Mouse (Mus musculus) kidney, adult 10 weeks (tissue): ENCODE data around the gene Trim63. TPM values are rescaled to one million over a fixed set of nuclear protein-coding genes. Genes with fewer than 3 reads are reported as not detected.

Source experiments
- polyA plus RNA-seq: library from polyadenylated mRNA; stranded (reverse); fragments of 350-450 nt; fragmentation: Illumina TruSeq; extraction: RNeasy Lipid Tissue Mini Kit (QIAGEN cat#74804); gene quantifications from one replicate; pipeline ENCODE4 v1.2.3, GENCODE M21; 2014; ENCODE audit warnings: low read depth, low replicate concordance

Gene Trim63
- 6.7 TPM for polyA plus RNA-seq

GRCm38 (mm10) chr4:134314876-134315275 is at the start of gene Trim63:
Trim63 (plus strand) TSS chr4:134315120.

GRCm38 (mm10) chr4:134287575-134288025 is 27.3 kb upstream of the Trim63 start, which contains the start of gene Pdik1l:
Pdik1l (minus strand) TSS chr4:134287895.

GRCm38 (mm10) chr4:134343071-134344031 is 28.4 kb downstream of the Trim63 start, which contains the start of gene Slc30a2:
Slc30a2 (plus strand) TSS chr4:134343181.

Other genes with a start within 250 kb of the Trim63 start
- 15.0 TPM for gene Cd52, start 220.0 kb upstream of the Trim63 start, polyA plus RNA-seq
- gene Ubxn11, start 212.6 kb upstream of the Trim63 start, polyA plus RNA-seq, result 0.53 TPM
- gene Sh3bgrl3, start 186.3 kb upstream of the Trim63 start, polyA plus RNA-seq, result 1.0 TPM
- gene Cep85, start 128.0 kb upstream of the Trim63 start, polyA plus RNA-seq, result 9.9 TPM
- not detected for gene Gm7534, start 112.1 kb upstream of the Trim63 start, polyA plus RNA-seq
- not detected for gene Catsper4, start 87.7 kb upstream of the Trim63 start, polyA plus RNA-seq
- gene Cnksr1, start 76.7 kb upstream of the Trim63 start, polyA plus RNA-seq, result 0.65 TPM
- gene E130218I03Rik, start 71.5 kb upstream of the Trim63 start, polyA plus RNA-seq, result not detected
- gene Zfp593, start 69.5 kb upstream of the Trim63 start, polyA plus RNA-seq, result not detected
- not detected for gene Gm30191, start 68.2 kb upstream of the Trim63 start, polyA plus RNA-seq
- not detected for gene Grrp1, start 61.0 kb upstream of the Trim63 start, polyA plus RNA-seq
- gene Pdik1l, start 27.2 kb upstream of the Trim63 start, polyA plus RNA-seq, result 16.7 TPM
- gene Slc30a2, start 28.1 kb downstream of the Trim63 start, polyA plus RNA-seq, result 9.1 TPM
- 0.08 TPM for gene Extl1, start 68.7 kb downstream of the Trim63 start, polyA plus RNA-seq
- gene Pafah2, start 81.2 kb downstream of the Trim63 start, polyA plus RNA-seq, result 47.8 TPM
- gene Stmn1, start 153.2 kb downstream of the Trim63 start, polyA plus RNA-seq, result 55.3 TPM
- 7.0 TPM for gene Paqr7, start 181.6 kb downstream of the Trim63 start, polyA plus RNA-seq
- not detected for gene Aunip, start 195.9 kb downstream of the Trim63 start, polyA plus RNA-seq
- 44.9 TPM for gene Mtfr1l, start 220.3 kb downstream of the Trim63 start, polyA plus RNA-seq
- 0.61 TPM for gene Selenon, start 237.0 kb downstream of the Trim63 start, polyA plus RNA-seq